Mouse (Mus musculus) midbrain, embryonic 16.5 days (tissue): Measurements from ENCODE around the gene Gcsh. TPM values are rescaled to one million over a fixed set of nuclear protein-coding genes. Genes with fewer than 3 reads are reported as not detected.

ENCODE experiments used
- ATAC-seq: fragments of 200-750 bp; cut with Nextera tagmentation; 2 replicates; pipeline ENCODE4 v1.8.0; 2017; ENCODE audit warnings: moderate TSS enrichment
- H3K27ac ChIP-seq: fragments of 300-500 bp; sonication (generic); 2 replicates; pipeline ENCODE4 v1.5.1; 2014; ENCODE audit warnings: mild to moderate bottlenecking, low read length, mixed read lengths
- H3K27me3 ChIP-seq: fragments of 300-500 bp; sonication (generic); 2 replicates; pipeline ENCODE4 v1.6.1; 2014; ENCODE audit warnings: low read depth, low read length, mixed read lengths; ENCODE audit not compliant: control insufficient read depth, insufficient read depth
- H3K36me3 ChIP-seq: fragments of 300-500 bp; sonication (generic); 2 replicates; pipeline ENCODE4 v1.6.1; 2014; ENCODE audit warnings: mild to moderate bottlenecking, low read length, moderate library complexity, mixed read lengths; ENCODE audit not compliant: control insufficient read depth, insufficient read depth
- H3K4me1 ChIP-seq: fragments of 300-500 bp; sonication (generic); 2 replicates; pipeline ENCODE4 v1.6.1; 2014; ENCODE audit warnings: mild to moderate bottlenecking, low read length, mixed read lengths; ENCODE audit not compliant: control insufficient read depth, insufficient read depth
- H3K4me2 ChIP-seq: fragments of 300-500 bp; sonication (generic); 2 replicates; pipeline ENCODE4 v1.6.1; 2014; ENCODE audit warnings: mild to moderate bottlenecking, low read length, mixed read lengths
- H3K4me3 ChIP-seq: fragments of 300-500 bp; sonication (generic); 2 replicates; pipeline ENCODE4 v1.5.1; 2014; ENCODE audit warnings: low read depth, mild to moderate bottlenecking, low read length, moderate library complexity, mixed read lengths
- H3K9ac ChIP-seq: fragments of 300-500 bp; sonication (generic); 2 replicates; pipeline ENCODE4 v1.6.1; 2014; ENCODE audit warnings: low read depth, low read length, mixed read lengths
- H3K9me3 ChIP-seq: fragments of 300-500 bp; sonication (generic); replicated peaks from 2 replicates; pipeline ENCODE4 v1.6.1; 2014; ENCODE audit warnings: mild to moderate bottlenecking, low read length, mixed read lengths; ENCODE audit not compliant: control insufficient read depth, poor library complexity, severe bottlenecking
- WGBS: fragments of 180-500 bp; shearing (Covaris S2); extraction: QIAGEN DNeasy Blood & Tissue Kit; methylation state at CpG from one replicate; pipeline ENCODE4 v1.1.7; 2014; 5-methylcytosine and 5-hydroxymethylcytosine counted together
- polyA plus RNA-seq: library from polyadenylated mRNA; unstranded; fragments of >200 nt; fragmentation: Nextera tagmentation; extraction: Ambion mirVana; gene quantifications from 2 replicates; pipeline ENCODE4 v1.2.1, GENCODE M21; 2015

Gene Gcsh
- polyA plus RNA-seq, 1 experiment from 2014 or later: 80.2 TPM

DNA sequence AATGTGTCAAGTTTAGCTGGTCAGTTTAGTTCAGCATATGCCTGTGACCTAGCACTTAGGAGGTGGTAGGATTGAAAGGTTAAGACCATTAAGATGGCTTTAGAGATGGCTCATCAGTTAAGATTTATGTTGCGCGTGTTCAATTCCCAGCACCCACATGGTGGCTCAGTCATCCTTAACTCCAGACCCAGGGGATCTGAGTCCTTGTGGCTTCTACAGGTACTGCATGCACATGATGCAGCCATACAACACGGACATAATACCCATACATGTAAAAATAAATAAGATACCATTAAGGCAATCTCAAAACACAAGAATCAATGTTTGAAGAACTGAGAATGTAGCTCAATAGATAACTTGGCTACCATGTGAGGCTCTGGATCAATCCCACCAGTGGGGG lies 3.5 kb downstream of the Gcsh start:
- Histone ChIP-seq H3K27ac (no peak overlapping the region), H3K9me3 (no peaks in the 10 kb centered on the region), H3K4me2 (no peak overlapping the region), H3K27me3 (no peaks in the 10 kb centered on the region), H3K36me3 (no peaks in the 10 kb centered on the region), H3K4me3 (no peak overlapping the region), H3K4me1 (peaks cover 8% of the 10 kb centered on the region), H3K9ac (no peak overlapping the region)
- ATAC-seq: no peak
- 97% methylated on average over 3 of the region's 3 CpGs for WGBS

DNA sequence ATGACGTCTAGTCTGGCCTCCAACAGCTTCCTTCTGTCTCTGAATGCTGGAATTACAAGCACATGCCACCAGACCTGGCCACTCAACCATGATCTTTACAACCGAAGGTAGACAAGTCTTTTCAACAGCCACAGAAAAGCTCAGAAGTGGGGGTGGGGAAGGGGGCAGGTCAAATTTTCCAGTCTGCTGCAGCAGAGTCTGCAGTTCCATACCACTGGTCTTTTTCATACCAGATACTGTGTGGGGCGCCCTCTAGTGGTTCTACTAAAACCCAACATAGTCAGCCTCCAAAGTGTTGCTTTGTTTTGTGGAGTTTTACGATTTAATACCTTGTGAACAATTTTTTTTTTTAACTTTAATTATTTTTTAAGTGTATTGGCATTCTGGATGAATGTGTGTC lies 13.2 kb downstream of the Gcsh start:
- no peak overlapping the region for H3K4me2 ChIP-seq
- no peak overlapping the region for H3K27ac ChIP-seq
- H3K4me1 ChIP-seq: peaks cover 6% of the 10 kb centered on the region
- H3K9me3 ChIP-seq: no peaks in the 10 kb centered on the region
- ATAC-seq: no peak
- 12% methylated on average over 4 of the region's 4 CpGs for WGBS
- H3K27me3 ChIP-seq: no peaks in the 10 kb centered on the region
- no peak overlapping the region for H3K9ac ChIP-seq
- 0 out of 2 replicates have a peak, but pooled peaks cover 5% of the 10 kb centered on the region for H3K36me3 ChIP-seq
- no peak overlapping the region for H3K4me3 ChIP-seq

DNA sequence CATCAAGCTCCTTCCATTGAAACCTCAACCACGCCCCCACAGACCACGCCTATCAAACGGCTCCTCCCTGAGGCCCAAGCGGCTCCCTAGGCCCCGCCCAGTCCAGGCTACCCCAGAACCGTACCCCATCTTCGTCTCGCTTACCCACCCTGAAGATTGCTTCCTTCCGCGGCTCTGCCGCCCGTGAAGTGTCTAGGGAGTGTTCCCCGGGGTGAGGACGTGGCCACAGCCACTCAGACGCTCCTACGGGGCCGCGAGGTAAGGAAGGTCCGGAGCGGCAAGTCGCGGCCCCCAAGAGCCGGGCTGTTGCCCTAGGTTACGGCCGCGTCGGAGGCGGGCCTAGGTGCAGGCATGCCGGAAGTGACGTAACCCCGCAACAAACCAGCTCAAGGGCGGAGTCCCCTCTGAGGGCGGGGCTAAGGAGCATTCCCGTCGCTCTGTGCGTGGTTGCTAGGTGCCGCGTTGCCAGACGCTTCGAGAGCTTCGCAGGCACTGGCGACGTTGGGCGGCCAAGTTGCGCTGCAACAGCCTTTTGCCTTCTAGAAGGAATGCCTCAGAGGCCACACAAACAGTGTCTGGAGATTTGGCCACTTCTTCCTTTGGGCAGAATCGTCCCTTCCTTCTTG lies 14.6 kb downstream of the Gcsh start, which contains the start of gene 1700030J22Rik:
TSS of gene 1700030J22Rik (minus strand) at position 329 of the 626 bp plus-strand sequence.
- H3K27ac ChIP-seq: peak within 1 kb of the TSS; percentile 72
- H3K4me1 ChIP-seq: peaks cover 6% of the 10 kb centered on the region
- peak within 1 kb of the TSS; percentile 84 for H3K4me3 ChIP-seq
- WGBS: under 1% methylated on average over 46 of the region's 46 CpGs
- ATAC-seq: peak; percentile 99
- no peaks in the 10 kb centered on the region for H3K27me3 ChIP-seq
- peak within 1 kb of the TSS; percentile 87 for H3K4me2 ChIP-seq
- H3K9me3 ChIP-seq: no peaks in the 10 kb centered on the region
- H3K36me3 ChIP-seq: 0 out of 2 replicates have a peak, but pooled peaks cover 5% of the 10 kb centered on the region
- peak within 1 kb of the TSS; percentile 63 for H3K9ac ChIP-seq

DNA sequence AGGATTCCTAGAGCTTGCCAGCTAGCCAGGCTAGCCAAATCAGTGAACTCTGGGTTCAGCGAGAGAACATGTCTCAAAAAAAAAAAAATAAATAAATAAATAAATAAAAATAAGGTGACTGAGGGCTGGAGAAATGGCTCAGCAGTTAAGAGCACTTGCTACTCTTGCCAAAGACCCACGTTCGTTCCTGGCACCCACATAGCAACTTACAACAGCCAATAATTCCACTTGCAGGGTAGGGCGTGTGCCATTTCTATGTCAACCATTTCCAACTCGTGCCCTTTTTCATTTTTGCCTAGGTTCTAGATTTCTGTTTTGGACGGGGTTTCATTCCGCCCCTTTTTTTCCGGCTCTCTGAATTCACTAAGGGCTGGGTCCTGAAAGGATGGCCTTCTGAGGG lies 15.3 kb downstream of the Gcsh start:
- peaks cover 6% of the 10 kb centered on the region for H3K4me1 ChIP-seq
- peak overlapping the region; percentile 72 for H3K27ac ChIP-seq
- peak overlapping the region; percentile 84 for H3K4me3 ChIP-seq
- 30% methylated on average over 8 of the region's 8 CpGs for WGBS
- ATAC-seq: no peak
- no peaks in the 10 kb centered on the region for H3K27me3 ChIP-seq
- H3K36me3 ChIP-seq: no peaks in the 10 kb centered on the region
- peak overlapping the region; percentile 87 for H3K4me2 ChIP-seq
- no peaks in the 10 kb centered on the region for H3K9me3 ChIP-seq
- peak overlapping the region; percentile 63 for H3K9ac ChIP-seq

DNA sequence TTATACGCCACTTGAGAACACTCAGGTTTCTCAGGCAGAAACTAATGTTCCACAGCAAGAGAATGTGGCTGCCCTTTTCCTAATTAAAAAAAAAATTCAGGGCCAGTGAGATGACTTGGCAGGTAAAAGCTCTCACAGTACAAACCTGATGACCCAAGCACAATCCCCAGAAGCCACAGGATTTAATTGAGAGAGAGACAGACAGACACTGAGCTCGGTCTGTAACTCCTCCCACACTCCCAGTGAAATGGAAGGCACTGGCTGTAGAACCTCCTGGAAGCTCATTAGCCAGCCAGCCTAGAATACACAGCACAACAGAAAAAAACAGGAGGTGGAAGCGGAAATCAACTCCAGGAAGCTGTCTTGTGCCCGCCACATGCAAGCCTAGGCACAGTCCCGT lies 17.7 kb downstream of the Gcsh start:
- 68% methylated on average over 5 of the region's 5 CpGs for WGBS
- no peak overlapping the region for H3K27ac ChIP-seq
- no peak overlapping the region for H3K4me2 ChIP-seq
- ATAC-seq: no peak
- no peak overlapping the region for H3K9ac ChIP-seq
- H3K4me1 ChIP-seq: peaks cover 6% of the 10 kb centered on the region
- H3K27me3 ChIP-seq: no peaks in the 10 kb centered on the region
- no peaks in the 10 kb centered on the region for H3K9me3 ChIP-seq
- H3K36me3 ChIP-seq: no peaks in the 10 kb centered on the region; the same call in 1 of the 2 replicates
- H3K4me3 ChIP-seq: no peak overlapping the region

DNA sequence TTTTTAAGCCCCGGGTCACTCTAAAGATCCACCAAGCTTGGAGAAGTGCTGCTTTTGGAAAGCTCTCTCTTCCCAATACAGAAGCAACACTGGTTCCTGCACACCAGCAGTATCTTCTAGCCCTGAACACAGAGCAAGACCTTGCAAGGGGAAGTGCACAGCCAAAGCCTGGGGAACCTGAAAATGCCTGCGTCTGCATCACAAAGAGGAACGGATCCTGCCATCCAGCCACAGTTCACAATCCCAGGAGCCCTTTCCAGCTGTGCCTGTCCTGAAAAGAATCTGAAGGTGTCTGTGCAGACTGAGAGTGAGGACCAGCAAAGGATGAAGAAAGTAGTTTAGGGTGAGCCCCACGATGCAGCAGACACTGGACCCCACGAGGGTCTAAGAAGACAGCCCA lies 18.3 kb downstream of the Gcsh start:
- Histone ChIP-seq H3K9me3 (no peaks in the 10 kb centered on the region), H3K4me3 (no peak overlapping the region), H3K27ac (no peak overlapping the region), H3K4me1 (peaks cover 6% of the 10 kb centered on the region), H3K4me2 (no peak overlapping the region), H3K9ac (no peak overlapping the region), H3K36me3 (no peaks in the 10 kb centered on the region; the same call in 1 of the 2 replicates), H3K27me3 (no peaks in the 10 kb centered on the region)
- 34% methylated on average over 5 of the region's 5 CpGs for WGBS
- ATAC-seq: no peak

DNA sequence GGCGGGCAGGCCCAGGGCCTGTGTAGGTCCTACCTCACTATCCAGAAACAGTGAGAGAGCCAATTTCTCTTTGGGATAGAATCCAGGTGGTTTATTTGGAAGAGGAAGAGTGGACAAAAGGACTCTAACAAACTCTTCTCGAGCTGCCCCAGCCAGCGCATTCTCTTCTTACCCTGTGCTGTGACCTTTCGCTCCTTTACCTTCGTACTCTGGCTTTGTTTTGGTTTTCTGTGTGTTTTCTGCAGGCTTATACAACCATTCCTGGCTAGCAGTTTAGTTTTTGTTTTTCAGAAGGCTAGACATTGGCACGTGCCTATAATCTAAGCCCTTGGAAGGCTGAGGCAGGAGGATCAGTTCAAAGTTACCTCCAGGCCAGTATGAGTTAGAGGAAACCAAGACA lies 23.8 kb downstream of the Gcsh start:
- no peaks in the 10 kb centered on the region for H3K9me3 ChIP-seq
- no peaks in the 10 kb centered on the region for H3K27me3 ChIP-seq
- no peak overlapping the region for H3K4me2 ChIP-seq
- H3K4me3 ChIP-seq: no peak overlapping the region
- H3K36me3 ChIP-seq: no peaks in the 10 kb centered on the region; the same call in 1 of the 2 replicates
- 85% methylated on average over 6 of the region's 6 CpGs for WGBS
- no peak overlapping the region for H3K9ac ChIP-seq
- no peaks in the 10 kb centered on the region for H3K4me1 ChIP-seq
- H3K27ac ChIP-seq: no peak overlapping the region
- ATAC-seq: no peak

DNA sequence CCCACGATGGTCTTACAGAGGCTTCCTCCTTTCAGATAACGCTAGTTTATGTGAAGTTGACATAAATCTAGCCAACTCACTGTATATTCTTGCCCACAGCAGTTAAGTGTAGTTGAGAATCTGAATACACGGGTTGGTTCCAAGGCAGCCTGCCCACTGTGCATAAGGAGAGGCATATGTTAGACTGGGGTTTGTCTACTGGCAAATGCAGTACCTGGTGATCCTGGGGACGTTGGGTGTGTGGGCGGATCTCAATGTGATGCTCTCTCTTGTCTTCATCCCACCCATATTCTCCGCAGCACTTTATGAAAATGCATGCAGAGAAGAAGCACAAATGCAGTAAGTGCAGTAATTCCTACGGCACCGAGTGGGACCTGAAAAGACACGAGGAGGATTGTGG lies 38.9 kb downstream of the Gcsh start:
- Histone ChIP-seq H3K4me1 (no peaks in the 10 kb centered on the region), H3K4me2 (no peak overlapping the region), H3K4me3 (no peak overlapping the region), H3K9ac (no peak overlapping the region), H3K36me3 (peaks cover 37% of the 10 kb centered on the region), H3K27me3 (no peaks in the 10 kb centered on the region), H3K9me3 (no peaks in the 10 kb centered on the region), H3K27ac (no peak overlapping the region)
- 95% methylated on average over 9 of the region's 9 CpGs for WGBS
- no peak for ATAC-seq

DNA sequence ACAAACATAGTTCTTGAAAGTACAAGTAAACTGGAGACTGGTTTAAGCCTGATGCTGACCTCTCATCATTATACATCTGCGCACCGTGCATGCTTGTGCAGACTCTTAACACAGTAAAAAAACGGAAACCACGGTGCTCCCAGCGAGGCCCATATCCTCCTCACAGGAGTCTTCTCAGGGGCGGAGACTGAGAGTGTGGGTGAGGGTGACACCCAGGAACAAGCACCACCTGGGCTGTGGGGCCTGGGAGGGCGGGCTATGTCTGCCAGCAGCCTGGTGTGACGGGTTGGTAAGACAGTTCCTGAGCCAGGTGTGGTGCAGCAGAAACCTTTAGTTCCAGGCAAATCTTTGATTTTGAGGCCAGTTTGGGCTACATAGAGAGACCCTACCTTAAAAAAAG lies 40.9 kb downstream of the Gcsh start:
- WGBS: 94% methylated on average over 8 of the region's 8 CpGs
- Histone ChIP-seq H3K4me1 (no peaks in the 10 kb centered on the region), H3K27me3 (no peaks in the 10 kb centered on the region), H3K9ac (no peak overlapping the region), H3K4me3 (no peak overlapping the region), H3K9me3 (no peaks in the 10 kb centered on the region), H3K36me3 (peaks cover 31% of the 10 kb centered on the region), H3K4me2 (no peak overlapping the region), H3K27ac (no peak overlapping the region)
- no peak for ATAC-seq
